Mouse (Mus musculus): ENCODE measurements at regions not wholly inside any gene's neighbourhood (a gene's known extent, or its start where the extent isn't known, plus 50 kb on each side); places are given as distances from the start of the nearest gene placed in this dataset.

DNA sequence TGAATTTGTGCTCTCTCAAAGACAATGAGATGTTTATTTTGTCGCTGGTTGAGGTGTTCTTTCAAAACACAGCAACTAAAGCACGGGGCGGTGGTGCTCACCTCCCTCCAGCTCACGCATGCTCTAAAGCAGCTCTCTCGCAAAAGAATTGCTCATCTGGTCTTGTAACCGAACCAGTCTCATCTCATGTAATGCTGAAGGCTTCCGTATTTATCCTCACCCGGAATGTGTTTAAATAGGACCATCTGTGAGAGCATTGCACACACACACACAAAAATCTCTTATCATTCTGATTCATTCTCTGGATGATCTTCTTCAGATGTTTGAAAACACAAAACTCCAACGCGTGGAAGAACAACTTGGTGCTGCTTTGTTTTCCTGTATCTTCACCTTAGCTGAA is 138.4 kb downstream of the Irs2 start:
- no peak for DNase-seq (ENCODE audit: low read depth, low spot score)

DNA sequence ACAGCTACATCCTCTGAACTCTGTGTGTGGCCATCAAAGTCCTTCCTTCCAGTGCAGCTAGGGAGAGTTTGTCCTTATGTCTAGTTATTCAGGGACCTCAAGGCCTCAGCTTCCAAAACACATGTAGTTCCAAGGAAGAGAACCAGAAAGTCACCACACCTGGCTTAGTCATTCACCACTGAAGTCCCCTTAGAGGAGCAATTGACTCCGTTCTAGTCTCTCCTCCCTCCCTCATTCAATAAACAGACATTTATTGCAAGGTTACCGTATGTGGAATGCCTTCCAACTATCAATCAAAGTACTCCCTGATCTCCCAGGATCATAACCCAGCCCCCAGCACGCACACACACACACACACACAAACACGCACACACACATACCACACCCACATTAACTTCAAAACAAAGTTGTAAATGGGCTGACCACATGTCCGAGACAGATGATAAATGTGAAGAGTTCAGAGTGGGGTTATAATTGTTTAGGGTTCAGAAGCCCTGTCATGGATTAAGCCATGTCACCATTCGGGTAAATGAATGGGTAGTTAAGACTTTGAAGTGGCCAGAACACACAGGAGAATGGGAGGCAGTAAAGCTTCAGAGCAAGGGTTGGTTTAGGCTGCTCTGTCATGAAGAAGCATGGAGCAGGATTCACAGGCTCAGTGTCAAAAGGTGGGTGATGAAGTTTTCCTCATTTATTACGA is 141.4 kb downstream of the Irs2 start:
- no peak for DNase-seq (ENCODE audit: low read depth, low spot score)

DNA sequence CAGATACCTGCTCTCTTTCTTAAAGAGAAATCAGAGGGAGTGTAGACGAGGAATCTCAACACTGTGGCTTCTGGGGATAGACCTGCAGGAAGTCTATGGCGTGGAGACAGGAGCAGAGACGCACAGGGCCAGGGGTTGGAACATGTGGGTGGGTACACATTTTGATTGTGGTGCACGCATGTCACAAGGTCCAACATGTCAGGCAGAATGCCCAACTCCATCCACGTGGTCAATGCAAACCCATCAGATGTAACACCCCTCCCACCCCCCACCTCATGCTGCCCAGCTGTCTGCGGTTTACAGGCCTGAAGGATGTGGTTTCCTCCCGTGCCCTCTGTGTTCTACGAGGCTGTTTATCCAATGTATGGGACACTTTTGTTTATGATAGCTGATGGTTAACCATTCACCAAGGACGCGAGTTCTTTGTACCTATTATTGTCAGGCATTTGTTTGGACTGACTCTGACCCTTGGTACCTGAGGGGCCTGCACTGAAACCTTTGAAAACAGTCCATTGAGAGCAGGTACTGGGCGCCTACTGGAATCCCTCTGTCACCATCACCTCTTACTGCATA is 142.2 kb downstream of the Irs2 start:
- no peak for DNase-seq (ENCODE audit: low read depth, low spot score)

DNA sequence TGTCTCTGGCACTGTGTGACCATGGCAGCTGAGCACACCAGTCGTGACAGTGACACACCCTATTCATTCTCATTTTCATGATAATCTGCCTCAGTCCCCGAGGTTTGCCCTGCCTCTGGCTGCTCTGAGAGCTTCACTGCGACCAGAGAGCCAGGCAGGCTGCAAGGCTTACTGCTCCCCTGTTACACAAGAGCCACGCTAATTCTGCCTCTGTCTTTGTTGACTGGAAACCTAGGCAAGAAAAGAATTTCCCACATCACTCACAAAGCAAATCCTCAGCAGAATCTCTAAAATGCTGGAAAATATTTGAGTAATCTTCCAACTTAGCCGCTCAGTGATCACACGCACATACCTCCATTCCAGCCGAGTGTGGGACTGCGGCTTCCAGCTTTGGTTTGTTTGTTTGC is 142.8 kb downstream of the Irs2 start:
- DNase-seq (ENCODE audit: low read depth, low spot score): no peak

DNA sequence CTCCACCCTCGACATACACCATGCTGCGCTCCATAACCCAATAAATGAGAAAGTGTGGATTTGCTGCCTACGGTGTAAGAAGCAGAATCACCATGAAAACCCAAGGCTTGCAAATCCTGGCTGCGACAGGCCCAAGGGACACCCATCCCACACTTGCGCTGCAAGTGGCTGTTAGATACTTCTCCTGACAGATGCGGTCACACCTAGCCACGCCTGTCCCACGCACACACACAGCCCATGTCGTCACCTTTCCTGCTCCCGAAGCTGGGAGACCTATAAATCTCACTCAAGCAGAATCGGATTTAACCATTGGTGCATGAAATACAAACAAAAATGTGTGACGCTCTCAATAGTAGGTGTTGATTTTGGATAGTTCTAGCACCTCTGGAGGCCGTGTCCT is 145.8 kb downstream of the Irs2 start:
- no peak for DNase-seq (ENCODE audit: low read depth, low spot score)

DNA sequence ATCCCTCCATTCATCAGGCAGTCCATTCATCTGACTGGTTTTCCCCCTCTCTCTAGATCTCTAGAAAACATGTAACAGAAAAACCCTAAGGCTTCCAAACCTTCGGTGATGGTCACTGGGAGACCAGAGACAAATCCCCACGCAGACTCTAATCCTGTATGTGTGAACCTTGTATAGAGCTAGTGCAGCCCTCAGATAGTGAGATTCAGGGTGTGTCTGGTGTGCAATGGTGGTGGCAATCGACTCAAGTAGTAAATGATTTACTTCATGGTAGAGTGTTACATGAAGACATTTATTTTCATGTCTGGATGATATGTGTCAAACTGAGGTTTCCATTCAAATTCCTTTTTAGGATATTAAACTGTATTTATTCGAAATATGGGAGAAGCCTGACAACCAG is 147.4 kb downstream of the Irs2 start:
- no peak for DNase-seq (ENCODE audit: low read depth, low spot score)

DNA sequence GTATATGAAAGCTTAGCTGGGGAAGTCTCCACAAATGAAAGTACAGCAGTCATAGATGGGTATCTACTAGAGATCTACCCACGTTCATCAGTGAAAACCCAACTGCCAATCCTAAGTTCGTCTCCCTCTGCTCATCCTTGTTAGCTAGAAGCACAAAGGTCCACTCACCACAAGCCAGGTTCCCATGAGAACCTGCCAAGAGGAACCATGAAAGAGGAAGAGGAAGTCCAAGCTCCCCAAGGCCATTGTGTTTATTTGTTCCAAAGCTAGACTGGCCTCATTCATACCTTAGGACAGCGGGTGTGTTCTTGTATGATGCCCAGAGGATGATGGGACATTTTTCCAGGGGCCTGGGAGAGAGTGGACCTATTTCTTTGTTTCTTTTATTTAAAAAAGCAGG is 150.4 kb downstream of the Irs2 start:
- no peak for DNase-seq (ENCODE audit: low read depth, low spot score)

DNA sequence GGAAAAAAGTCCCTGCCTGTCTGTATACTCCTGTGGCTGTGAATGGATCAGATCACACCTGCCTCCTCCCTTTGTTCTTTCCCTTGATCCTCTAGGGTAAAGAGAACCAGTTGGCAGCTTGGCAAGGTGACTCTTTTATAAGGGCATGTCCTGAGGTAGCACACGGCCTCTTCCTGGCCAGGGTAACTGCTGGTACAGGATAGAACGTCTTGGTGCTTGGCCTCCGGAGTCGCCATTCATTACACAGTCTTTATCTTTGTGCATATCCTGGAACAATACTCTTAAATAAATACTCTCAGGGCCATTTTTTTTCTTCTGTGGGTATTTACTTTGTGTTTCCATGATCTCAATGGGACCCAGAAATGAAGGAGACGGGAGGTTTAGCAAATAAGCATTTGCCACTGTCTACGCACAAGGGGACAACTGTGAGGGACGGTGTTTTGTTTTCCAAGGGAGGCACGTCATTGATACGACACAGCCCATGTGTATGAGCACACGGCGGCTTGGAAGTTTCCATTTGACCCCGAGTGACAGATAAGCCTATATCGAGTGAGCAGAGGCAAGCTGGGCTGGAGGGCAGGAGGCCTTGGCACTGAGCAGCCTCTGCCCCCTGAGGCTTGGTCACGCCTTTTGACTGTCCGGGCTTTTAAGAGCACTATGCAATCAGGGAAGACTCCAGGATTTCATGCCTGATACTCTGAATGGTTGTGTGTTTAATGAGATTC is 151.1 kb downstream of the Irs2 start:
- DNase-seq (ENCODE audit: low read depth, low spot score): no peak

DNA sequence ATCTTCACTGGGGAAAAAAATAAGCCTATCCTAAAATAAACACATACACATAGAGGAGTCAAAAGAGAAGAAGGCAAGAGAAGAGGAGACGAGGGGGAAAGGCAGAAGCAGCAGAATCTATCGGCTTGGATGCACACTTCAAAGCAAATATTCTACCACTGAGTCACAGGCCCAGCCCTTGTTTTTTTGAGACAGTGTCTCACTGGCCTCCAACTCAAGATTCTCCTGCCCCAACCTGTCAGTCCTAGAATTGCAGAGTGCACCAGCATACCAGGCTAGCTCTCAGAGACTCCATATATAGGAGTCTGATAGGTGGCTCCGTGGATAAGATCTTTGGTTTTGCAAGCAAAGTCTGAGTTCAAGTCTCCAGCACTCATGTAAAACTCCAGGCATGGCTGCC is 152.6 kb downstream of the Irs2 start:
- no peak for DNase-seq (ENCODE audit: low read depth, low spot score)

DNA sequence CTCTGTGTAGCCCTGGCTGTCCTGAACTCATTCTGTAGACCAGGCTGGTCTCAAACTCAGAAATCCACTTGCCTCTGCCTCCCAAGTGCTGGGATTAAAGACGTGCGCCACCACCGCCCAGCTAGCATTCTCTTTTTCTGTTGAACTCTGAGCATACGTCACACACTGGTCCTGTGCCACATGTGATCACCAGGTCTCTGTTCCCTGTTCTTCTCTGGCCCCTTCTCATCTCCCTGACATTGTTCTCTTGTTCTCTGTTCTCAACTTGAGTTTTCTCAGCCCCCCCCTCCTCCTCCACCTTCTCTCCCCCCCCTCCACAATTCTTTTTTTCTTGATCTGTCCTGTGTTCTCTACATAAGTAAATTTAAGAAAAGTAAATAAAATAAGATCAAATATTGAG is 153.1 kb downstream of the Irs2 start:
- no peak for DNase-seq (ENCODE audit: low read depth, low spot score)

DNA sequence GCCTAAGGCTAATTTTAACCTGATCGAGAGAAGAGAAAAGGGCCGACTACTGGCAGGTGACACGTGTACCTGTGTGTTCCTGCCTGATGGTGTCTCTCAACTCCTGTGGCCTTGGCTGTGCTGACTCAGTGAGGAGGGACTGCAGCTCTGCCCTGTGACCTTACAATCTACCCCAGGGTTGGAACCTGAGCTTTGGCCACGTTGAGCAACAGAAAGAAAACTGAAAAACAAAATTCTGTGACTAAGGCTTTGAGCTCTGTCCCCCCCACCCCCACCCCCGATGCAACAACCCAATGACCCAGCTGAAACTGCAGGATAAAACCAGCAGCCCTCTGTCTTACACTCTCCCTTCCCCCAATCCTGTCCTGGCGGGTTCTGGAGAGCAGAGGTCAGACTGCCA is 153.7 kb downstream of the Irs2 start:
- no peak for DNase-seq (ENCODE audit: low read depth, low spot score)

DNA sequence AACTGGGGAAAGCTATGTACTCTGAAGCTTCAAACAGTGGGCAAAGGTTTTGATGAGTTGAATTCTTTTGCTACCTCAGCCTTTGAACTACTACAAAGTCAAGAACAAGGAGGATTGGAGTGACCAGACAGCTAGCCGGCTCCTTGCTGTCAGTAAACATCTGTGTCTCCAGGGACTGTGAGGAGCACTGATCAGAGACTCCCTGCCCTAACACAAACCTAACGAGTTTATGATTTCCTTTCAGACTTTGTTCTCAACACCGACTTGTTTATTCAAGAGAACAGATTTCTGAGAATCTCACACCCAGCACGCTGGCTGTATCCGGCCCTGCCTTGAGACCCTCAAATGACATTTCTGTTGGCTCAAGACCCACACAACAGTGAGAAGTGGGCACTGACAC is 154.4 kb downstream of the Irs2 start:
- no peak for DNase-seq (ENCODE audit: low read depth, low spot score)

DNA sequence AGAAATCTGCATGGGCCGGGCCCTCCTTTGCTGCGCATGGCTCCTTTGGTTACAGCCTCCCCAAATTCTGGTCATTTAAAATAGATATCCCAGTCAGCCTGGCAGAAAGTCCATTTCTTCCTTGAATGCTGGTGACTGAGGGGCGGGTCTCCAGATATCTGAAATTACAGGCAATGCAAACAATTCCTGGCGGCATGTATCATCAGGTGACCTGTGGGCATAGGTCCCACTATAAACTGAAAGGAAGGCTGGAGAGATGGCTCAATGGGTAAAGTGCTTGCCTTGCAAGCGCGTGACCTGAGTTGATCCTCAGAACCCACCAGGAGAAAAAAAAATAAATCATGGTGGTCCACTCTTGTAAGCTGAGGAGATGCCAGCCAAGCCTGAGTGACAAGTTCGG is 158.3 kb downstream of the Irs2 start:
- no peak for DNase-seq (ENCODE audit: low read depth, low spot score)

DNA sequence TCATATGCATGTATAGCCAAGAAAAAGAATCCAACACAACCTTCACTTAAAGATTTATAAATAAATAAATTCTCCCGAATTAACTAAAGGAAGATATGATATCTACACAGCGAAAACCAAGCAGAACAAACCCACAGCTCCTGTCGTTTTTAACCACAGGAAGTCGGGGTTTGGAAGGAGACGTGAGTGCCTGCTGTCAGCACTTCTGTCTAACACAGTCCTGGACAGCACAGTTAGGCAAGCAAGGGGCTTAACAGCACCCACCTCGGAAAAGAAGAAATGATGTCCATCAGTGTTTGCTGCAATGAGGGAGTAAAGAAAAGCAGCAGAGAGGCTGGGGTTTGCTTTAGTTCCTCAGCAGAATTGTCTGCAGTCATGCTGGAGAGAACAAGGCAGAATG is 162.7 kb downstream of the Irs2 start:
- no peak for DNase-seq (ENCODE audit: low read depth, low spot score)

DNA sequence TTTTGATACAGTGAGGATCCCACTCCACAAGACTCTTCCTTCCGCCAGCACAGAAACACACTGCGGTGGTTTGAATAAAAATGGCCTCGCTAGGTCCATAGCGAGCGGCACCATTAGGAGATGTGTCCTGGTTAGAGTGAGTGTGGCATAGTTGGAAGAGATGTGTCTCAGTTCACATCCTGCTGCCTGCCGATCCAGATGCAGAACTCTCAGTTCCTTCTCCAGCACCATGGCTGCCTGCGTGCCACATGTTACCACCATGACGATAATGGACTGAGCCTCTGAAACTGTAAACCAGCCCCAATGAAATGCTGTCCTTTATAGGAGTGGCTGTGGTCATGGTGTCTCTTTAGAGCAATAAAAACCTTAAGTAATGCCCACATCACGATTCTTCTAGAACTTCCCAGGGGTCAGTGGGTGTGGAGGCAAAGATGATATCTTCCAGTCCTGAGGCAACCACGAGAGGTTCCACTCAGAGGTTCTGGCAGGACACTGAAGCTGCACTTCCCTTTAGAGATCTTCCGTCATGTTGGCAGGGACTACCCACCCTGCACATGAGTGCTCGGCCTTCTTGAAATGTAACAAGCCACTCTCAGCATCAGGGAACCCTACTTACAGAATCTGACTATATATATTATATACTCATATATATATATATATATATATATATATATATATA is 167.3 kb downstream of the Irs2 start:
- DNase-seq (ENCODE audit: low read depth, low spot score): no peak

DNA sequence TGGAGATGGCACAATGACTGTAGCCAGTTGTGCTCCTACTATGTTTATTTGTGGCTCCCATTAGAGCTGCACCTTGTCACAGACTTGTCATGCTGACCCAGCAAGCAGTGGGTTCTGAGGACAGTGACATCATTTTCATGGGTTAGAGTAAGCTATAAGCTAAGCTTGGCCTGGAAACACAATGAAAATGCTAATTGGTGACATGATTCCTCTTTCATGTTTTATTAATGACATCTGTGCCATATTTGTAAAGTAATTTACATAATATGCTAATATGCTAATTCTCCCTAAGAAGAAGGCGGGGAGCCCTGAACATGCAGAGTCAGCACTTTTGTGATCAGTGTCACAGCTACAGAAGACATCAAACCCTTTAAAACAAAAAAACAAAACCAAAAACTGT is 168.2 kb downstream of the Irs2 start:
- no peak for DNase-seq (ENCODE audit: low read depth, low spot score)

DNA sequence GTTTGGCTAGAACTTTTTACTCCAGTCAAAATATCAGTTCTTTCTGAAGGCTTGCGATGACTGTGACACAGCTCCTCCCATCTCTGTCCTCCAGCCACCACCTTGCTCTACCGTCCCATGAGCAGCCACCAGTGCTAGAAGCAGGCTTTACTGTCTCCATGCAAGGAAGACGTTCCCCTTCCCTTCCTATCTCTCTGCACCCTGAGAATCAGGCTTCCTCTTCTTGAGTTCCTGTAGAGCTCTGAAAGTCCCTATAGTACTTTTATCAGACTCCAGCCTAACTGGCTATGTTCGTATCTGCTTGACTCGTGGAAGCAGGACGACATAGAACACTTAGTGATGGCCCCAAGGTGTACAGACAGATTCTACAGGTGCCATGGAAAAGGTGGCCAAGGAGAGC is 173.2 kb downstream of the Irs2 start:
- no peak for DNase-seq (ENCODE audit: low read depth, low spot score)

DNA sequence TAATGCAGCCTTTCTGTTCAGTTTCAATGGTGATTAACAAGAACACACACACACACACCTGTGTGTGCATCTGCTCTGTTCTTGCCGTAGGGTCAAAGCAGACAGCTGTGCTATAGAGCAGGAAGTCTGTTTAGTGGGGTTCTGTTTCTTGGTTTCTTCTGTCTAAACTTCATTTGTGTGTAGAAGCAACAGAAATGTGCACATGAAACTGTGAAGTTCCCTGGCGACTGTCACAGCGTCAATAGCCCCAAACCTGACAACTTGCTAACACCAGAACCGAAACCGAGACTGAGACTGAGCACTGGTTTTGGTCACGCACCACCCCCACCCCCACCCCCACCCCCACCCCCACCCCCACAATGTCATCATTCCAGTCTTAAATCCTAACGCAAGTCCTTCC is 176.4 kb downstream of the Irs2 start:
- DNase-seq (ENCODE audit: low read depth, low spot score): no peak

DNA sequence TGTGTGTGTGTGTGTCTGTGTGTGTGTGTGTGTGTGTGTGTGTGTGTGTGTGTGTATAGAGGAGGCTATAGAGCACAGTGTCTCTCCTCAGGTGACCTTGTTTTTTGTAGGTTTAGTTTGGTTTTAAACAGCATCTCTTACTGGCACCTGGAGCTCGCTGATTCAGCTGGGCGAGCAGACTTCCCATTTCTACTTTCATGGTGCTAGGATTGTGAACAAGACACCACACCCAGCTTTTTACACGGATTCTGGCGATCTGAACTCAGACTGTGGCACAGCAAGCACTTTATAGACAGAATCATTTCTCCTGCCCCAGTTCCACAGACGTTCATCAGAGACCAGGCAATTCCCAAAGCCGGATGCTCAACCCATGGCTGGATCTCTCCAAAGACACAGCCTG is 177.0 kb downstream of the Irs2 start:
- DNase-seq (ENCODE audit: low read depth, low spot score): no peak

DNA sequence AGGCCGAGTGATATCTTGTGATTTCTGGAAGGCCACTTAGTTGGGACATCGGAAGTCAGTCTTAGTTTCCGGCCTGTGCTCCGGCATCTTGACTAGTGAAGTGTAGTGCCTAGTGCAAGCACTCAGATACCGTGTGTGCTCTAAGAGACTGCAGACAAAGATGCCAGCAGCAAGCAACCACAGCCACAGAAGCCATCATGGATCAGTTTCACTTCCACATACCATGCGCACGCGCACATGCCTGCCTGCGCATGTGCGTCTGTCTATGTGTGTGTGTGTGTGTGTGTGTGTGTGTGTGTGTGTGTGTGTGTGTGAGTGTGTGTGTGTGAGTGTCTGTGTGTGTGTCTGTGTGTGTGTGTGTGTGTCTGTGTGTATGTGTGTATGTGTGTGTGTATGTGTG is 177.4 kb downstream of the Irs2 start:
- DNase-seq (ENCODE audit: low read depth, low spot score): no peak

DNA sequence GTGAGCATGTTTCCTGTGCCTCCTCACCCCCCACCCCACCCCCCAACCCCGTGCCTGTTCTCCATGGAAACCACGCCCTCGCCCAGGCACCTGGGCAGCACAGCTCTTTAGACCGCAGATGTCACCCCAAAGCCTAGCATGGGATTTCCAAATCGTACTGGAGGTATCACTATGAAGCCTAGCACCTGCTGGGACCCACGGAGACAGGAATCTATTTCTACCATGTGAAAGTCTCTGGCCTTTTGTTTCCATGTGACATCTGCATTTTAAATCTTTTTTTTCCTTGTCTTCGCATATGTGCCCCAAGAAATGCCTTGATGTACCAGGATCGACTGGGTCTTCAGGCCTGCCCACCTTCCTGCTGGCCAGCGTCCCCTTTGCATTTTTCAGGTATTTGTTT is 179.7 kb downstream of the Irs2 start:
- DNase-seq (ENCODE audit: low read depth, low spot score): no peak

DNA sequence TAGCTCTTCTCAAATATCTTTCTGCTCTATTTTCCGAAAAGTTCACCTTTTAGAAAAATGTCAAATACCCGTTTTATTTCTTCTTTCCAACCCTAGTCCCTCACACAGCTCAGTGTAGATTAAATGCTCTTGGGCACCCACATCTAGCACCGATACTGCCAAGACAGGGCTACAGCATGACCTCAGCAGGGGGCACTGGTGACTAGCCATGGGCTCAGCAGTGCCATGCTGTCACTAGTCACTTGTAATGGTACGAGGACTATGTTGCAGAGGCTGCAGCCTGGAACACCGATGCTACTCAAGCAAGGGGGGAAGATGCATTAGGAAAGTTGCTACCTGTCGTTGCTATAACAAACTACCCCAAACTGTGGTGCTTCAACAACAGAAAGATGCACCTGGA is 180.7 kb downstream of the Irs2 start:
- DNase-seq (ENCODE audit: low read depth, low spot score): no peak

DNA sequence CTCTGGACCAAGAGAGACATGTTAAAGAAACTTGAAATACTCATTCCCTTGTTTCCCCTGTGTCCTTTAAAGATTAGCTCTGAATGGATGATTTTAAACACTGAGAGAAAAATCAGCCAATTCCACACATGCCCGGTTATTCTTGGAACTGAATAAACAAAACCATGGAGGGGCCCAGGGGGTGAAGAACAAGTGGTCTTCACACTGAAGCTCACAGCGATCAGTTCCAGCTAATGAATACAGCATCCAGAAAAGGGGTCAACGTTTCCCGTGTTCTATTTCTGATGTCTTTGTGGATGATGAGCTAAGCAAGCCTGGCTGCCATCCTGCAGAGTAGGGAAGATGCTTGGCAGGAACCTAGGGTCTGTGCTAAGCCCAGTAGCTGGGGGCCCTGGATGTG is 182.3 kb downstream of the Irs2 start:
- no peak for DNase-seq (ENCODE audit: low read depth, low spot score)

Measured in brain, embryonic 18.5 days (tissue).